Mouse (Mus musculus): ENCODE measurements around the gene Katnal1. TPM values are rescaled to one million over a fixed set of nuclear protein-coding genes. Genes with fewer than 3 reads are reported as not detected.

Gene Katnal1
- total and polyA plus RNA-seq, 3 experiments = 12.8 to 14.8 TPM; not detected in 1

- no peak for TF ChIP-seq ETS1 (IDR thresholded peaks at IDR 0.05; ENCODE audit: low read depth, low read length)
- TF ChIP-seq USF1 (IDR thresholded peaks at IDR 0.05; ENCODE audit: low read depth, low read length) = no peak
- no peak for TF ChIP-seq ZMIZ1 (IDR thresholded peaks at IDR 0.05; ENCODE audit: low read depth, low read length)
- no peak for TF ChIP-seq MAX (IDR thresholded peaks at IDR 0.05; ENCODE audit: low read length)
- no peak for TF ChIP-seq GABPA (IDR thresholded peaks at IDR 0.05; ENCODE audit: low read depth, low read length)
- no peak for TF ChIP-seq KAT2A (conservative IDR thresholded peaks at IDR 0.05; ENCODE audit: low read depth, low read length)
- TF ChIP-seq NELFE (IDR thresholded peaks at IDR 0.05; ENCODE audit: low read depth, low read length) = no peak
- no peak for TF ChIP-seq ZKSCAN1 (IDR thresholded peaks at IDR 0.05; ENCODE audit: low read depth, low read length)
- peak; percentile 68 to 91 (median 73) for TF ChIP-seq CTCF (IDR thresholded peaks at IDR 0.05 in 2 of 3, conservative IDR thresholded peaks at IDR 0.05 in 1 of 3; ENCODE audit: control insufficient read depth in 1 of 3, insufficient read depth in 1 of 3, low read depth in 2 of 3, low read length in 3 of 3, poor library complexity in 1 of 3, severe bottlenecking in 1 of 3)
- TF ChIP-seq RAD21 (IDR thresholded peaks at IDR 0.05; ENCODE audit: low read depth, low read length) = peak; percentile 44
- no peak for TF ChIP-seq UBTF (IDR thresholded peaks at IDR 0.05; ENCODE audit: borderline replicate concordance, insufficient read depth, low read depth, low read length)
- TF ChIP-seq POLR2AphosphoS5 (IDR thresholded peaks at IDR 0.05; ENCODE audit: borderline replicate concordance, low read depth, low read length) = no peak
- TF ChIP-seq TCF12 (IDR thresholded peaks at IDR 0.05; ENCODE audit: low read depth, low read length) = no peak
Observed at GRCm38 (mm10) chr5:148942305-148942704, 13.2 kb upstream of the Katnal1 start (continued).

GRCm38 (mm10) chr5:148941867-148942266 is 12.7 kb upstream of the Katnal1 start:
- Histone ChIP-seq H3K36me3 (ENCODE audit: control insufficient read depth in 1 of 2, insufficient read depth in 2 of 2, low read length in 2 of 2) (no peaks in the 10 kb centered on the region; a peak in 1 of 4 replicates), H3K79me2 (ENCODE audit: control insufficient read depth, insufficient read depth, low read length, poor library complexity) (no peaks in the 10 kb centered on the region), H3K4me1 (ENCODE audit: control insufficient read depth in 1 of 2, insufficient read depth in 2 of 2, low read length in 2 of 2) (no peaks in the 10 kb centered on the region; a peak in 2 of 4 replicates), H3K4me3 (ENCODE audit: control insufficient read depth in 1 of 2, insufficient read depth in 1 of 2, low read depth in 2 of 2, low read length in 2 of 2) (no peak overlapping the region), H3K9ac (ENCODE audit: control insufficient read depth, low read depth, low read length, poor library complexity, severe bottlenecking) (no peak overlapping the region), H3K27ac (ENCODE audit: control insufficient read depth, low read depth, low read length) (no peak overlapping the region), H3K9me3 (replicated peaks; ENCODE audit: insufficient read depth, low read length) (no peaks in the 10 kb centered on the region), H3K27me3 (ENCODE audit: control insufficient read depth in 1 of 2, insufficient read depth in 2 of 2, low read length in 2 of 2) (no peaks in the 10 kb centered on the region)
- no peak for DNase-seq (ENCODE audit: low read depth, low spot score)
- TF ChIP-seq USF2 (IDR thresholded peaks at IDR 0.05; ENCODE audit: borderline replicate concordance in 1 of 2, insufficient read depth in 1 of 2, low read depth in 1 of 2, low read length in 2 of 2) = no peak
- TF ChIP-seq RAD21 (IDR thresholded peaks at IDR 0.05; ENCODE audit: low read depth, low read length) = no peak
- TF ChIP-seq CHD2 (IDR thresholded peaks at IDR 0.05; ENCODE audit: low read length) = no peak
- TF ChIP-seq ZMIZ1 (IDR thresholded peaks at IDR 0.05; ENCODE audit: low read depth, low read length) = no peak
- no peak for TF ChIP-seq MAFK (IDR thresholded peaks at IDR 0.05; ENCODE audit: borderline replicate concordance, low read depth, low read length)
- TF ChIP-seq MAZ (IDR thresholded peaks at IDR 0.05; ENCODE audit: low read depth, low read length) = no peak
- no peak for TF ChIP-seq ETS1 (IDR thresholded peaks at IDR 0.05; ENCODE audit: low read depth, low read length)
- no peak for TF ChIP-seq MEF2A (IDR thresholded peaks at IDR 0.05; ENCODE audit: extremely low read depth, insufficient replicate concordance, low read depth, low read length, poor library complexity, severe bottlenecking)
- TF ChIP-seq ZNF384 (IDR thresholded peaks at IDR 0.05; ENCODE audit: low read depth, low read length) = no peak
- no peak for TF ChIP-seq RCOR1 (IDR thresholded peaks at IDR 0.05; ENCODE audit: low read depth, low read length)
- TF ChIP-seq GATA1 (IDR thresholded peaks at IDR 0.05; ENCODE audit: low read depth, low read length) = no peak
- no peak for TF ChIP-seq MXI1 (IDR thresholded peaks at IDR 0.05; ENCODE audit: low read depth, low read length)
- TF ChIP-seq GABPA (IDR thresholded peaks at IDR 0.05; ENCODE audit: low read depth, low read length) = no peak
- no peak for TF ChIP-seq SMC3 (IDR thresholded peaks at IDR 0.05; ENCODE audit: low read depth, low read length)
